Mouse (Mus musculus) ovary, postnatal 36 days (tissue): ENCODE results near the gene Foxa2.

Source experiments
- DNase-seq: peaks from one replicate; pipeline ENCODE4 v3.0.0; 2022; ENCODE audit warnings: low spot score, mixed read lengths

Foxa2 gene

DNA sequence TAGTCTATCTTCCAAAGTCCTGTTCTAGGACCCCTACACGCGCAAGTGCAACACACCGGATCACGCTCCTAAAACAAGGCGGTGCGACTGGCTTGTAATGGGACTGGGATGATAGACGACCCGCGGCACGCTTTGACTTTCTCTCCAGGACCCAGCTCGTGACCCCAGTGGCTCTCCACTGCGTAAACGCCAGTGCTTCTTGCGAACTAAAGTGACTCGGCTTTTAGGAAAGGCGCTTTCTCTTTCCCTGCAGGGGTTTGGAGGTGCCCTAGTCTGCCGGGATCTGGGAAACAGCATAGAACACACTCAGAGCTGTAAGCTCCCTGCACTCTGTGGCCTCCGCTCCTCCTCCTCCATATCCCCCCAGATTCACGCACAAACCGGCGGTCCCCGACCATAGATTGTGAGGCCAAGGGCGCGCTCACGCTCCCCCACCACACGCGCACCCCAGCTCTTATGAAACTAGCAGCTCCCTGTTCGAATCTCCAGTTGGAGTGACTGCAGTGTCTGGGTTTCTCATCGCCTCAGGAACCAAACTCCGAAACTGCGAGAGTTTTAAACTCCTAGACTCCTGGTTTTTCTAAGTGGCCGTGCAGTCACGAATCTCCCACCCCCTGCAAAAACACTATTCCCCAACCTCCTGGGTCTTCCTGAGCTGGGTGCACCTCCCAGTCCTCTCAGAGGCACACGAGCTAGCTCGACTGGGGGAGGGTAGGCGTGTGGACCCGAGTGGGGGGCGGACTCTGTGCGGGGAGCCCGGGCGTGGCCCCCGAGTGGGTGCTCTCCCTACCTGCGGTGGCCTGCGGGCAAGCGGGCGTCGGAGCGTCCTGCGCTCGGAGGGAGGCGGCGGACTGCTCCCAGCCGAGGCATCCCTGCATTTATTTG, 7.2 kb downstream of the Foxa2 start:
- no peak for DNase-seq

DNA sequence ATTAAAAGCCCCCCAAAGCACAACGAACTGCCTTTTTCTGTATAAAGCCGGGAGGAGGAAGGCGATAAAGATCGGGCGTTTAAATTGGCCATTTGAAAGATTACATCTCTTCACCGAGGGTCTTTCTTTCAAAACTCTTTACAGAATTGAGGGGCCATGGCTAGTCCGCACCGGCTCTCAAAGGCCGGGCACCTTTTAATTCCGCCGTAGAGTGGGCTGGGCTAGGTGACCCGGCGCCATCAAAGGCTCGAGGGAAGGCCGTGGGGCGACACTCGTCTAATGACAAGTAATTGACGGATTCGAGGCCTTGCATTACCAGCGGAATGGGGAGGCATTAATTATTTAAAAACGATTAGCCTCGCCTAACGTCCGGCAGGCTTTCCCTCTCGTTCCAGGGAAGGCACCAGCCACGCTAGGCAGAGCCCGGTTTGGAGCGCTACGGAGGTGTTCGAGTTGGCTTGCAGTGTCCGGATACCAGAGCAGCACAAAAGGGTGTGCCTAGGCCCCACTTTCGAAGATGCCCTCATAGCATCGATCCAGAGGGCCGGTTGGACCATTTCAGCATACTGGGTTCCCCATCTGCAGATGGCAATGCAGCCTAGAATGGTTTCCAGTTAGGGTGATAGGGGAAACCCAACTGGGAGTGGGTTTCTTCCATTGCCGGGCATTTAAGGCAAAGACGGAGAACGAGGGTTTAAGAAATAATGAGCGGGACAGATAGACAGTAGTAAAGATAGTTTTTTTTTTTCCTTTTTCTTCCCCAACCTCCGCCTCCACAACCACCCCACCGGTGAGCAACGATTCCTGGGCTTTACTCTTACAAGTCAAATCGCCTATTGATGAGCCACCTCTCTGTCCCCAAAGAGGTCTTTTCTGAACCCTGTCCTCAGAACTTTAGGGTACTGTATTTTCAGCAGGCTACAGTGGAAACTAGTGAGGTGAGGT, 8.1 kb downstream of the Foxa2 start:
- no peak for DNase-seq

DNA sequence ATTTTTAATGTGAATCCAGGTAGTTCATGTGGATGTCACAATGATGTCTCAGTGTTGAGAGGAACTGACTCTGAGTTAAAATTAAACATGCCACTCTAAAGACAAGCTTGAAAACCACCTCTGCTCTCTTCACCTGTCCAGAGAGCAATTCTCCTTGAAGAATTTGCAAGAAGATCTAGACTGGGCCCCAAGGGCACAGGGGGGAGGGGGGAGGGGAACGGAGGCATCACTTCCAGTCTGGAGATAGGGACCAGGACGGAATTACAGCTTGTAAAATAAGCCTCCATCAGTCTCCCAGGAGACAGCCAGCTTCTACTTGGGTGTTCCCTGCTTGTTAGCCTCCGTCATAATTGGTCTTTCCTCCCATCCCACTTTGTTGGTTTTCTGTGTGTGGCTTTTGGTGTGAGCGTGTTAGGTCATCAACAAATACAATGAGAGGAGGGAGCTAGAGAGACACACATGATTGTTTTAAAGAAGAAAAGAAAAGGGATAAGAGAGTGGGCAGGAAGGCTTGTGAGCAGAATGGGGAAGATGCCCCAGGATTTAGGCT, 10.1 kb downstream of the Foxa2 start:
- no peak for DNase-seq

DNA sequence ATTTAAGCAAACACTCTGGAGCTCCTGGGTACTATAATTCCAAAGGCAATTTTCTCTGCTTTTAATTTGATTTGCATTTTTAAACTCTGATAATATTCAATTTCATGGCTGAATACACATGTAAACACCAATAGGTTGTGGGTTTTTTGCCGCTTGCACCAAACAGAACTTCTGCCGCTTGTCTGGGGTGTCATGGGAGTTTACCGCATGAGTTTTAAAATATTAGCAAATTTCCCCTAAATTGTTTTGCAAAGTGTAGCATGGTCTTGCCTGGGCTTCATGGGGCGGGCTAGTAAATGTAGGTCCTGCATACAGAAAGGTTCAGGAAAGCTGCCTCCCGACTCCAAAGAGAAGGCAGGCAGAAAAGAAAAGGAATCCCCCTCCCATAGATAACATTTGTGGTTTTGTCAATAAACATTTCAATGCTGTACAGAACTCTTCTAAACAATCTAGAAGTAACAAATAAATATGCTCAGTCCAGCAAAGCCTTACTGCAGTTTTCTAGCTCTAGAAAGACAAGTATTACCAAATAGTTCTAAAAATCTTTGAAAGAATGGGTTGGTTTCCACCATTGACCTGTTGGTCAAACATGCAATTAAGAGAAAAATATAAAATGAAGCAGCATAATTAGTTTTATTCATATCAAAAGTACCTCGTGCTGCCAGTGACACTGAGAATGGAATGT, 15.6 kb downstream of the Foxa2 start:
- no peak for DNase-seq

DNA sequence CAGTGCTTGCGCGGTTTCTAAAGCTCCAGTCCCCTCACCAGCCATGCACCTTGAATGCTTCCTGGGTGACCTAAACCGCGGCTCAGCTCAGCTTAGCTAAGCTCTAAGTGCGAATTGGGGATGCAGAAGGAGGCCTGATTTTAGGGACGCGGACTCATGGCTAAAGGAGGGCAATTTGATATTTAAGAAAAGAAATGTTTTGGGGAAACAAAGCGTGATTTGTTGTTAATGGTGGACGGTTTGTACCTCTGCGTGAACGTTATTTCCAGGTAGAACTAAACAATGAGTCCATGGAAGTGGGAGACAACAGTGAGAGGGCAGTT, 16.2 kb downstream of the Foxa2 start:
- no peak for DNase-seq

DNA sequence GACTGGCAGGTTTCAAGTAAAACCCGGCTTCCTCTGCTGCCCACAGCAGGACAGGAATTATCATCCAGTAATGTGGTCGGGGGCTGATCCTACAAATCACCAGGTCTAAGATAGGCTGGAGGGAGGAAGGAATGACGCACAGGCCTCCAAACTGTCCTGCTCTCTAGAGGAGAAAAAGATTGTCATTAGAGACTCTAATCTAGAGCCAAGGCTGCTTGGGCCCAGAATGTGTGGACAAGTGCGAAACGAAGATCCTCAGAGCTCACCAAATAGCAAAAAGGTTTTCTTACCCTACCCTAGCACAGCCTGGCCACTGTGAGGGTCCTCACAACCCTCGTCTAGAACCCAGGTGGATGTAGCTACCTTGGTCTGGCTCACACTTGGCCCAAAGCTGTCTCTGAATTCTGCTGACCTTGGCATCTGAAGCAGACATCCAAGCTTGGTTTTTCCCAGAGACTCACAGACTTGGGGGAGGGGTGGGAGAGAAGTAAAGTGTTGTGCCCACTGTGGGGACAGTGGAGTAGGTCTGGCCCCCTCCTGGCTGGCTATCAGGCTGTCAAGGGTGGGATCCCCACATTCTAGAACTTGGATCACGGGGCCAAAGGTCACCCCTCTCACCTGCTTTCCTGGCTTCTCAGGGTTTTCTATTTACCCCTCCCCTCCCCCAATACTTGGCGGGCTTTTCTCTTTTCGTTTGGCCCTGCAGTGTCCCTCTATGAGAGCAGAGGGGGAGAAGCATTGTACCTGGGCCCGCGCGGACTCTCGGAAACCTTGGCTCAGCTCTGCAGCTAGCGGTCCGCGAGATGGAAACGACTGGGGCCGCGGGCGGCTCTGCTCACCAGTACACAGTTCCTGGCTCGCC, 16.8 kb downstream of the Foxa2 start:
- DNase-seq = no peak

DNA sequence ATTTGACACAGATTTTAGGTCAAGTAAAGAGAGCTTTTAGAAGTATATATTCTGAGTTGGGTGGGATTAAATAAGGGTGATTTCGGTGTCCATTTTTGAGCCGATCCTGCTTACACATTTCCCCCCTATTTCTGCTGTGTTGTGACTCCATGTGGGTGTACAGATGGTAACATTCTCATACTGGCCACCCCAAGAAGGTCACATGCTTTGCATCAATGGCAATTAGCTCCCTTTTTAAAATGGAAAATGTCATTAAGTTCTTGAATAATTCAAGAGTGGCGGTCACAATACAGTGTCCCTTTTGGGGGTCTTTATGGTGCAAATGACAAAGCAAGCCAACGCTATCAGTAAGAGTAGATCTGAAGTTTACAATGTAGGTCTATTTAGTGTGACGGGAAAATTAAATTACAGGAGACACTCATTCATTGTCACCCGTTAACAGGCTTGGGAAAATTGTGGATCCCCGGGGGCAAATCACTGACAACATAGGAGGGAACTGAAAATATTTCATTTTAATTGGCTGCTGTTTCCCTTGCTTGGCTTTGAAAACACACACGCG, 17.6 kb downstream of the Foxa2 start:
- no peak for DNase-seq

DNA sequence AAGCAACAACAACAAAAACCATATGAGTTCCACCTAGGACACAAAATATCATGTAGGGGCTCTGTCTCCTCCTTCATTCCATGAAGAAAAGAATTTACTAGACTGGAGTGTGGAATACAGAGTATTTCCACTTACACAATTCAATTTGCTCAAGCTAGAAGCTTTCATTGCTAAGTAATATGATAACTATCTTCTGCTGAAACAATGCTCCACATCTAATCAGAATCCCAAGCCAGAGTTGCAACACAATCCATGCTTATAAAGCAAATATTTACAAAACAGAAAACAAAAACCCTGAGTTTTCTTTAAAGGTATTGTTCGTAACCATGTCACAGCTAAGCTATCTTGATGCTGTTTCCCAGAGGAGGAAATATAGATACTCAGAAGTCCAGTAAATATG, 20.4 kb downstream of the Foxa2 start:
- no peak for DNase-seq

DNA sequence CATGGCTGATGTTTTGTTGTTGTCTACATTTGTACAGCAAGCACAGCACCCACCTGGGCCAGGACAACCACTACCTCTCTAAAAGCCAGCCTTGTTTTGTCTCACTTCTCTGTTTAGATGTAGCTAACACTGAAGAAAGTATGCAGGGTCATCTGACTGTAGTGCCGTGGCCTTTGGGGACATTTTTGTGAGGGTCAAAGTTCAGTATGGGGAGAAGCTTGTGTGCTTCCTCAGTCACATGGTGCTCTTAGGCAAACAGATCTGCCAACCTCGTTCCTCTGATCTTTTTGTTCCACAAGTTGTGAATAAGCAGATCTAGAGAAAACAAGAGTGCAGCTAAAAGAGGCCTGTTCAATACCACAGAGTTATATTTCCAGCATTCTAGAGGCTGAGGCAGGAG, 21.3 kb downstream of the Foxa2 start:
- no peak for DNase-seq

DNA sequence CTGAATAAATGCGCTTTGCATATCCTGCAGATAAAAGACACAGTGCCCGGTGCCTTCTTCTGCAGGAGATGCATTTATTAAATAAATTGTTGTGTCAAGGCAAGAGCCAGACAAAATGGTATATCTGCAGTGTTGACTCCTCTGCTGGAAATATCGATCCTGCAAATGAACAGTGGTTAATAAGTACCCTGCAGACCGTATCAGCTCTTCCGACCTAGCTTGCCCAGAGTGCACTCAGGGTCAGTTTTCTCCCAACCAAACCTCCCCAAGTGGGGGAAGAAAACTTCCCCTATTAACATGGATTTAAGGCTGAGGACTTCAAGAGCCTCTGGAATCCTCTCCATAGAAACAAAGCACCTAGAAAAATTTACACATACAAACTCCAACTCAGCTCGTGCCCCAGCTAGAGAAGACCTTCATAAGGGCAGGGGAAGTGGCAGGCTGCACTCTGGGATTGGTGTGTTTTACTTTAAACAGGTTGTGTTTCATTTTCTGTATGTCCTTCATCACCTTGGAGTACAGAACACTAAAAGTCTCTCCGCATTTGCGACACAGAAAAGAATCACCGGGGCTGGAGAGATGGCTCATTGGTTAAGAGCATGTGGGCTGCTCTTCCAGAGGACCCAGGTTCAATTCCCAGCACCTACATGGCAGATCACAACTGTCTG, 22.4 kb downstream of the Foxa2 start:
- DNase-seq = no peak

DNA sequence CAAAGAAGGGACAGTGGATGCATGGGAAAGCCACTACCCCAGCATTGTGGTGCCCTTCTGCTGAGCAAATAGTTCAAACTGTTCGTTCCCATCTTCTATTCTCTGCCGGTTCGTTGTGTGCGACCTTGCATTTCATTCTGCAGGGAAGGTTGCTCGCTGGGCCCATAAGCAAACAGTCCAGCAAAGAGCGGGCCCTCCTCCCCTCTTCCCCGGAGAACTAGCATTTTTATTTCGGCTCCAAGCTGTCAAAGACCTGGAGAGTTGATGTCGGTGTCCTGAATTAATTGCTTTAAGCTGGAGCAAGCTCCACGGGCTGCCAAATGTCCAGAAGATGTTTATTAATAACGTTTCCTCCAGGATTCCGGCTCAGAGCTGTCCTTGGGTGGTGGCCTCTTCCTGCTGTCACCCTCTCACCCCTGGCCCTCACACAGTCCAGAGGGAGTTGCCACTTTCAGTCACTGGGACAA, 23.4 kb downstream of the Foxa2 start:
- DNase-seq = no peak

DNA sequence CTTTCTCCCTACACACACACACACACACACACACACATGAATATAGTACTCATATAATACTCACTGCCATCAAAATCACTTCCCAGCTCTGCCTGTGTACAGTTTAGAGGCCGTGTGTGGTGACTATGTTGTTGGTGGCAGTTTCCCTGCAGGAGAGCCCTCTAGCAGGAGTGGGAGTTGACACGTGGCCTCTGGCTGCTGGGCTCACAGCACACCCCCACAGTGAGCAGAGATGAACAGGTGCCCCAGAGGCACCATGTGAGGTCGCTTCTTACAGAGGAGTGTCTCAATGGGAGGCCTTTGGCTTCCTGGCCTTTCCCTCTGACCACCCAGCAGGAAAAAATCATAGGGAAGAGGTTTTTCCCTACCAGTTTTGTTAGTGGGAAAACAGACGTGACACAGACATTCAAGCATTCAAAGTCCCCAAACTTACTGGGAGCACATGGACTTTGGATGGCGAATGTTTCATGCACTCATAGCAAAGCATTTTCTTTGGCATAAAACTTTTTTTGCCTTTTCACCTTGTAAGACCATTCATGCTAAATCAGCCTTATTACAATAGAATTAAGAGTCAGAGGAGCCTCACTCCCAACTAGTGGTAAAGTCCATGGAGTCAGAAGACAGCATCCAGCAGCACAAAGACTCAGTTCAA, 24.7 kb downstream of the Foxa2 start:
- DNase-seq = no peak

DNA sequence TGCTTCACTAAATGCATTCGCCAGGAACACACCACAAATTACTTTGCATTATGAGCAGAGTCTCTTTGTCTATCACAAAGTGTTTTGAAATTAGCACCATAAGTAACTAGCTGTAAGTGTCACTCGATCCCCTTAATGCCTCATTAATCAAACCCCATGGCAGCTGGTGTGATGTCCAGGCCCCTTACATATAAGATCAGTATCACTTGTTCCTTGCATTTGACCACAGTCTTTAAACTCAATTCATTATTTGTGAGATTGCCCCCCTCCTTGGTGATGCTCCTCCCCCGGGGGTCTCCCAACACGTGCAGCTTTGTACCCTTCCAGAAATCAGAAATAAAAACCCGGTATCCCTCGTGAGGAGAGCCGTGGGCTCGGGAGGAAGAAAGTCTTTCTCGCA, 25.8 kb downstream of the Foxa2 start:
- DNase-seq = no peak

DNA sequence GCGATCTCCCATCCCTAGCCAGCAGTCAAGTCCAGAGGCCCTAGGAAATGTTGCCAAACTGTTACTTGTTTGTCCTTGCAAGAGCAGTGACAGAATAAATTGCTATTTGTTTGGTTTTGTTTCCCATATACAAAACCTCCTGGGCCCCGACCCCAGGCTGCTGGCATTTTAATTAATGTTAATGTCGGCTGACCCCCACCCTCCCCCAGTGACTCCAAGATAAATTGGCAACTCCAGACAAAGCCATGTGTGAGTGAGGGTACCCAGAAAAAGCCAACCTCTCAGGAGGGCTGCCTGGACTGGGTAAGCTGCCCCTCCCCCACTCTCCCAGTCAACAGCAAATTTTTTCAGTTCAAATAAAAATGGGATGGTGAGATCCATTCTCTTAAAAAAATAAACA, 26.6 kb downstream of the Foxa2 start:
- no peak for DNase-seq

DNA sequence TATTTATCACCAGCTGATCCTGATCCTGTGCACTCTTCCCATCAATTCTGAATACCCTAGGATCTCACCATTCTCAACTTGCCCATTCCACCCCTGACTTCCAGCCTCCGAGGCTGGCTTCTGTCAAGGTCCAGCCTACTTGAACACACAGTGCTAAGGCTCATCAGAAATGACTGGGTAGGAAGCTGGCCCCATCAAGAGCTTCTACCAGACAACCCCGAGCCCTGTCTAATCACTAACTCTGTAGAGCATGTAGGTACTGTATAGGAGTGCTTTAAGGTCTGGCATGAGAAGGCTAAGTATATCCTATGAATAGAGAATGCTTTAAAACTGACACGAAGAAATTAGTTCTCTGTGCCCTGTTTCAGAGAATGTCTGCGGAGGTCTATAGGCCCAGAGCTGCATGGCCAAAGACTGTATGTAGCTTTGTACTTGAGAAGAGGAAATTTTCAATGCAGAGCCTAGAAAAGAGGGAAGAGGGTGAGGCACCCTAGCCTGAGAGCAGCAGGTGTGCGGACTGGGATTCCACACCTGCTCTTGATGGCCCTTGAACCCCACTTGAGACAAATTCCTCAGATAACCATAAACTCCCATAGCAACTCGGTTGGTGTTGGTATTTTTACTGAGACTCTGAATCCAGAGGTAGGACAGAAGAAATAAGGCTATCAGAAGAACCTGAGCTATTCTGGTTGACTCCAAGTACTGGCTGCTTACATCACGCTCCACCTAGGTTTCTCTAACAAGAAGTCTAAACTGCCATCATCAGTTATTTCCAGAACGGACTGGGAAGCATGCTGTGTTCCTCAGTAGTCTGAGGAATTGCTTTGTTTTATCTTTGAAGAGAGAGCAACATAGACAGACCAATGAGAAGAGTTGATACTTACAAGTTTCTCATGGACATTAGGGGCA, 28.7 kb downstream of the Foxa2 start:
- DNase-seq = no peak

DNA sequence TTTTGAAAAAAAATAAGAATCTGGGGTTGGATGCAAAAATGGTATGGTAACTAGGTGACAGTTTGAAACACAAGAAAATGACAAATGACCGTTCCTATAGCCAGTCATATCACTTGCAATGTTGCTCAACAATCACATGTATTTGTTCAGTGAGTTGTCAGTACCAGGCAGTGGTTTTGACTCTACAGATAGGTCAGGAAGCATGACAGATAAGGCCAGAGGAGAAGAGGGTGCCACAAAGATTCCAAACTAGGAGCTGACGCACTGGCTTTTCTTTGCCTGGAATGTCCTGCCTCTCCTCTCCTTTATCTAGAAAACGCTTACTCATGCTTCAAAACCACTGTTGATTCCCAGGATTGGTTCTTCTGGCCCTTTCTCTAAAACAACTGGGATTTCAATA, 33.4 kb downstream of the Foxa2 start:
- no peak for DNase-seq

DNA sequence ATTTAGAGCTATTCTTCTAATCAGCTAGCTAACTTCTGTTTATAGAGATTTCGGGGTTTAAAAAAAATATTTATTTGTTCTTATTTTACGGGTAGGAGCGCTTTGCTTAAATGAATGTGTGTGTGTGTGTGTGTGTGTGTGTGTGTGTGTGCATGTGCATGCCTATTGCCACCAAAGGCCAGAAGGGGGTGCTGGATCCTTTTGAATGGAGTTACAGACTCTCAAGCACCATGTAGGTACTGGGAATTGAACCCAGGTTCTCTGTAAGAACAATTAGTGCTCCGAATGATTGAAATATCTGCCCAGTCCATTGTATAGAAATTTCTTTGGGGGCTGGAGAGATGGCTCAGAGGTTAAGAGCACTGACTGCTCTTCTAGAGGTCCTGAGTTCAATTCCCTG, 37.7 kb downstream of the Foxa2 start:
- no peak for DNase-seq
